Mouse (Mus musculus) small intestine, adult 2 months (tissue): Measurements from ENCODE around the gene Ccdc65.

ENCODE experiments used
- CTCF ChIP-seq: fragments of 200-500 bp; IDR thresholded peaks from 2 replicates; pipeline ENCODE4 v1.5.1; 2012; ENCODE audit warnings: low read depth, mild to moderate bottlenecking, control low read depth, inconsistent platforms, low read length, moderate library complexity, mixed read lengths; ENCODE audit not compliant: insufficient replicate concordance, insufficient read length; ENCODE audit errors: extremely low read depth
- POLR2A ChIP-seq: fragments of 200-500 bp; IDR thresholded peaks from 2 replicates; pipeline ENCODE4 v1.6.1; 2012; ENCODE audit warnings: low read depth, mild to moderate bottlenecking, control low read depth, inconsistent platforms, low read length, moderate library complexity

DNA sequence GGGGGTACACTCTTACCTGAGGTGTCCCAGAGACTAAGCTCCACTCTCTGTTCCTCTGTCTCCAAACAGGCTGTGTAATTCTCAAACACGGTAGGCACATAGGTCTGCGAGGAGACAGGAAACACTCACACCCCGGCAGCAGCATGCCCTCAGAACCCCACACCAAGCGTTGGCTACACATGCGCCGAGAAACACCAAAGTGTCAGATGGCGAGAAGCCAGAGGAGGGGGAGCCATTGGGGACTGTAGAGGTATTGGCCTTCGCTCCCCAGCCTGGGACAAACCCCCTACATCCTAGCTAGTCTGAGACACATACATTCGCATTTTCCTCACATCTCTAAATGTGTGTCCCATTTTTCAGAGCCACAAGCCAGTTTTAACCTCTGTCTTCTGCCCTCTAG is 31.5 kb upstream of the Ccdc65 start:
- no peak for TF ChIP-seq POLR2A
- no peak for TF ChIP-seq CTCF
